Mouse (Mus musculus): ENCODE data around the gene Rgs6. TPM values are rescaled to one million over a fixed set of nuclear protein-coding genes. Genes with fewer than 3 reads are reported as not detected.

The Rgs6 gene
- polyA plus RNA-seq, 1 experiment from 2014 or later = 12.5 TPM

- no peaks in the 10 kb centered on the region for H3K27me3 ChIP-seq (ENCODE audit: control insufficient read depth, insufficient read depth, low read length)
- WGBS = 79% methylated on average over 4 of the region's 4 CpGs
- H3K36me3 ChIP-seq (ENCODE audit: control insufficient read depth, insufficient read depth, low read length) = no peaks in the 10 kb centered on the region
- DNase-seq (peak; percentile 22), ATAC-seq (ENCODE audit: low FRiP score, low TSS enrichment) (no peak)
- H3K9me3 ChIP-seq (ENCODE audit: control insufficient read depth, low read length) = no peaks in the 10 kb centered on the region
- H3K4me3 ChIP-seq (replicated peaks; ENCODE audit: low read depth, low read length) = no peak overlapping the region
- no peak overlapping the region for H3K27ac ChIP-seq (replicated peaks; ENCODE audit: low read depth, low read length)
- no peak overlapping the region for H3K4me2 ChIP-seq (ENCODE audit: low read length)
- H3K4me1 ChIP-seq (ENCODE audit: control insufficient read depth, insufficient read depth, low read length) = no peaks in the 10 kb centered on the region
- no peak overlapping the region for H3K9ac ChIP-seq (replicated peaks; ENCODE audit: low read length)
Measured at GRCm38 (mm10) chr12:82670201-82670737, 82.2 kb downstream of the Rgs6 start.

DNA sequence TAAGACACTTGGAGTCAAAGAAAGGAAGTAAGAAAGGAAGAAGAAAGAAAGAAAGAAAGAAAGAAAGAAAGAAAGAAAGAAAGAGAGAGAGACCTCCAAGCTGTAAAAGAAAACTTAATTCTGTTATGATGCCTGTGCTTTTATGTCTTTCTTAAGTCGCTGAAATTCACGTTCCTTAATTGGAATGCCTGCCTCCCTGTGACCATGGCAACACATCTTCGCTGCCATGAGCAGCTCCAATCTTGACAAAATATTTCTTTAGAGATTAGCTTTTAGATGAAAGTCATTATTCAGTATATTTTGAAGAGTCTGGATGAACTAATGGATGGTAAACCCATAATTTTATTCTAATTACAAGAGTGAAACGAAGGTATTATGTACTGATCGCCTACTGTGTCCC is 83.5 kb downstream of the Rgs6 start:
- ATAC-seq (ENCODE audit: low FRiP score, low TSS enrichment) (no peak), DNase-seq (no peak)
- Histone ChIP-seq H3K27me3 (ENCODE audit: control insufficient read depth, insufficient read depth, low read length) (no peaks in the 10 kb centered on the region), H3K4me3 (replicated peaks; ENCODE audit: low read depth, low read length) (no peak overlapping the region), H3K27ac (replicated peaks; ENCODE audit: low read depth, low read length) (no peak overlapping the region), H3K36me3 (ENCODE audit: control insufficient read depth, insufficient read depth, low read length) (no peaks in the 10 kb centered on the region), H3K4me1 (ENCODE audit: control insufficient read depth, insufficient read depth, low read length) (0 out of 2 replicates have a peak, but pooled peaks cover 4% of the 10 kb centered on the region), H3K9ac (replicated peaks; ENCODE audit: low read length) (no peak overlapping the region), H3K9me3 (ENCODE audit: control insufficient read depth, low read length) (no peaks in the 10 kb centered on the region), H3K4me2 (ENCODE audit: low read length) (no peak overlapping the region)
- WGBS = 74% methylated on average over 5 of the region's 5 CpGs

GRCm38 (mm10) chr12:82675137-82675536 is 87.0 kb downstream of the Rgs6 start:
- Histone ChIP-seq H3K4me1 (ENCODE audit: control insufficient read depth, insufficient read depth, low read length) (0 out of 2 replicates have a peak, but pooled peaks cover 4% of the 10 kb centered on the region), H3K27me3 (ENCODE audit: control insufficient read depth, insufficient read depth, low read length) (no peaks in the 10 kb centered on the region), H3K4me3 (replicated peaks; ENCODE audit: low read depth, low read length) (no peak overlapping the region), H3K36me3 (ENCODE audit: control insufficient read depth, insufficient read depth, low read length) (no peaks in the 10 kb centered on the region), H3K4me2 (ENCODE audit: low read length) (no peak overlapping the region), H3K9me3 (ENCODE audit: control insufficient read depth, low read length) (no peaks in the 10 kb centered on the region), H3K27ac (replicated peaks; ENCODE audit: low read depth, low read length) (no peak overlapping the region), H3K9ac (replicated peaks; ENCODE audit: low read length) (no peak overlapping the region)
- DNase-seq (no peak), ATAC-seq (ENCODE audit: low FRiP score, low TSS enrichment) (no peak)
- WGBS = 55% methylated on average over 4 of the region's 4 CpGs

GRCm38 (mm10) chr12:82687015-82687414 is 98.9 kb downstream of the Rgs6 start:
- H3K27me3 ChIP-seq (ENCODE audit: control insufficient read depth, insufficient read depth, low read length) = no peaks in the 10 kb centered on the region
- H3K27ac ChIP-seq (replicated peaks; ENCODE audit: low read depth, low read length) = no peak overlapping the region
- H3K9me3 ChIP-seq (ENCODE audit: control insufficient read depth, low read length) = no peaks in the 10 kb centered on the region
- DNase-seq (no peak), ATAC-seq (ENCODE audit: low FRiP score, low TSS enrichment) (no peak)
- no peak overlapping the region for H3K4me2 ChIP-seq (ENCODE audit: low read length)
- no peak overlapping the region for H3K4me3 ChIP-seq (replicated peaks; ENCODE audit: low read depth, low read length)
- no peaks in the 10 kb centered on the region for H3K4me1 ChIP-seq (ENCODE audit: control insufficient read depth, insufficient read depth, low read length)
- H3K9ac ChIP-seq (replicated peaks; ENCODE audit: low read length) = no peak overlapping the region
- WGBS = 93% methylated on average over 2 of the region's 2 CpGs
- no peaks in the 10 kb centered on the region for H3K36me3 ChIP-seq (ENCODE audit: control insufficient read depth, insufficient read depth, low read length)

- ATAC-seq (ENCODE audit: low FRiP score, low TSS enrichment) = no peak
- Histone ChIP-seq H3K9ac (replicated peaks; ENCODE audit: low read length) (no peak overlapping the region), H3K27ac (replicated peaks; ENCODE audit: low read depth, low read length) (no peak overlapping the region), H3K9me3 (ENCODE audit: control insufficient read depth, low read length) (no peaks in the 10 kb centered on the region), H3K36me3 (ENCODE audit: control insufficient read depth, insufficient read depth, low read length) (no peaks in the 10 kb centered on the region), H3K27me3 (ENCODE audit: control insufficient read depth, insufficient read depth, low read length) (no peaks in the 10 kb centered on the region), H3K4me3 (replicated peaks; ENCODE audit: low read depth, low read length) (no peak overlapping the region), H3K4me1 (ENCODE audit: control insufficient read depth, insufficient read depth, low read length) (no peaks in the 10 kb centered on the region), H3K4me2 (ENCODE audit: low read length) (no peak overlapping the region)
- no peak for DNase-seq
- 84% methylated on average over 12 of the region's 12 CpGs for WGBS
Measured at GRCm38 (mm10) chr12:82698886-82699527, 110.9 kb downstream of the Rgs6 start.

GRCm38 (mm10) chr12:82699528-82699905 is 111.4 kb downstream of the Rgs6 start:
- Histone ChIP-seq H3K4me1 (ENCODE audit: control insufficient read depth, insufficient read depth, low read length) (no peaks in the 10 kb centered on the region), H3K36me3 (ENCODE audit: control insufficient read depth, insufficient read depth, low read length) (no peaks in the 10 kb centered on the region), H3K9ac (replicated peaks; ENCODE audit: low read length) (no peak overlapping the region), H3K9me3 (ENCODE audit: control insufficient read depth, low read length) (no peaks in the 10 kb centered on the region), H3K27me3 (ENCODE audit: control insufficient read depth, insufficient read depth, low read length) (no peaks in the 10 kb centered on the region), H3K4me3 (replicated peaks; ENCODE audit: low read depth, low read length) (no peak overlapping the region), H3K27ac (replicated peaks; ENCODE audit: low read depth, low read length) (no peak overlapping the region), H3K4me2 (ENCODE audit: low read length) (no peak overlapping the region)
- no peak for ATAC-seq (ENCODE audit: low FRiP score, low TSS enrichment)
- WGBS = 93% methylated on average over 3 of the region's 3 CpGs
- no peak for DNase-seq

GRCm38 (mm10) chr12:82700241-82700640 is 112.1 kb downstream of the Rgs6 start:
- no peaks in the 10 kb centered on the region for H3K4me1 ChIP-seq (ENCODE audit: control insufficient read depth, insufficient read depth, low read length)
- H3K27ac ChIP-seq (replicated peaks; ENCODE audit: low read depth, low read length) = no peak overlapping the region
- H3K4me2 ChIP-seq (ENCODE audit: low read length) = no peak overlapping the region
- no peak overlapping the region for H3K4me3 ChIP-seq (replicated peaks; ENCODE audit: low read depth, low read length)
- ATAC-seq (ENCODE audit: low FRiP score, low TSS enrichment) (no peak), DNase-seq (no peak)
- H3K9ac ChIP-seq (replicated peaks; ENCODE audit: low read length) = no peak overlapping the region
- H3K9me3 ChIP-seq (ENCODE audit: control insufficient read depth, low read length) = no peaks in the 10 kb centered on the region
- H3K36me3 ChIP-seq (ENCODE audit: control insufficient read depth, insufficient read depth, low read length) = no peaks in the 10 kb centered on the region
- H3K27me3 ChIP-seq (ENCODE audit: control insufficient read depth, insufficient read depth, low read length) = no peaks in the 10 kb centered on the region
- 80% methylated on average over 10 of the region's 10 CpGs for WGBS

- H3K36me3 ChIP-seq (ENCODE audit: control insufficient read depth, insufficient read depth, low read length) = no peaks in the 10 kb centered on the region
- H3K27ac ChIP-seq (replicated peaks; ENCODE audit: low read depth, low read length) = no peak overlapping the region
- no peaks in the 10 kb centered on the region for H3K27me3 ChIP-seq (ENCODE audit: control insufficient read depth, insufficient read depth, low read length)
- 56% methylated on average over 5 of the region's 5 CpGs for WGBS
- H3K4me2 ChIP-seq (ENCODE audit: low read length) = no peak overlapping the region
- H3K9ac ChIP-seq (replicated peaks; ENCODE audit: low read length) = no peak overlapping the region
- no peak for DNase-seq
- ATAC-seq (ENCODE audit: low FRiP score, low TSS enrichment) = no peak
- no peak overlapping the region for H3K4me3 ChIP-seq (replicated peaks; ENCODE audit: low read depth, low read length)
- H3K4me1 ChIP-seq (ENCODE audit: control insufficient read depth, insufficient read depth, low read length) = no peaks in the 10 kb centered on the region
- H3K9me3 ChIP-seq (ENCODE audit: control insufficient read depth, low read length) = no peaks in the 10 kb centered on the region
Measured at GRCm38 (mm10) chr12:82700840-82701239, 112.7 kb downstream of the Rgs6 start.

DNA sequence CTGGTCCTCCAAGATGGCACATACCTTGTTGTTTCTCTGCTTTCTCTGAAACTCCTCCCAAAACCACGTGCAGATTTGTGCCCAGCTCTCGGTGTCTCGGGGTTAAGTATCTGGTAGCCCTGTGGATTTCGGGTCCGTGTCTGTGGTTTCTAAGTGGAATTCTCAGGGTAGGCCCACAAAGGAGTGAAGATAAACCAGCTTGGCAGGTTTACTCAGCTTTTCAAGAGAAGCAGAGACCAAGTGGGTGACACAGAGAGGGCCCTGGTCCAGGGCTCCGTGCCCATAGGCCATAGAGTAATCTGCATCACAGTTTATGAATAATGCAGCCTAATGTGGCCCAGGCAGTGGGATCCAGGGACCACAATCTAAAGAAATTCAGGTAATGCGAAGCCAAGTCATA is 113.3 kb downstream of the Rgs6 start:
- Histone ChIP-seq H3K27me3 (ENCODE audit: control insufficient read depth, insufficient read depth, low read length) (no peaks in the 10 kb centered on the region), H3K9me3 (ENCODE audit: control insufficient read depth, low read length) (no peaks in the 10 kb centered on the region), H3K9ac (replicated peaks; ENCODE audit: low read length) (no peak overlapping the region), H3K27ac (replicated peaks; ENCODE audit: low read depth, low read length) (no peak overlapping the region), H3K4me2 (ENCODE audit: low read length) (no peak overlapping the region), H3K36me3 (ENCODE audit: control insufficient read depth, insufficient read depth, low read length) (no peaks in the 10 kb centered on the region), H3K4me3 (replicated peaks; ENCODE audit: low read depth, low read length) (no peak overlapping the region), H3K4me1 (ENCODE audit: control insufficient read depth, insufficient read depth, low read length) (no peaks in the 10 kb centered on the region)
- 81% methylated on average over 7 of the region's 7 CpGs for WGBS
- ATAC-seq (ENCODE audit: low FRiP score, low TSS enrichment) = no peak
- DNase-seq = no peak

All from midbrain, embryonic 14.5 days (tissue).